ENCODE assay signal across 26 mouse cellular contexts in genomic region chr6:98626435-98626834, GRCm38 (mm10).
DNase-seq lines count a peak whose midpoint lies in the region; ATAC-seq and TF ChIP-seq lines count a peak whose summit lies in the region.
"Had no signal": no experiment of that assay in that cellular context is flagged by ENCODE, and none has a peak within 500 bp of the region (broad histone marks: within the 10 kb centered on the region; RNA-seq: fewer than 3 reads in every experiment).

No protein-coding gene starts in this region.

- H3K4me2 ChIP-seq in forebrain, embryonic 14.5 days (ENCODE audit: low read length), result no peak overlapping the region
- H3K4me2 ChIP-seq in forebrain, postnatal 0 days (ENCODE audit: low read depth), result peak overlapping the region; percentile 13; the same call in 1 of the 2 replicates
- H3K4me2 ChIP-seq in forebrain, embryonic 12.5 days, result no peak overlapping the region
- H3K4me2 ChIP-seq: embryonic facial prominence, embryonic 13.5 days; embryonic facial prominence, embryonic 15.5 days had no signal

- no peaks in the 10 kb centered on the region for H3K27me3 ChIP-seq in forebrain, embryonic 14.5 days (replicated peaks; ENCODE audit: control insufficient read depth, insufficient read depth, low read length)
- no peaks in the 10 kb centered on the region for H3K27me3 ChIP-seq in forebrain, embryonic 10.5 days (ENCODE audit: poor library complexity, severe bottlenecking)
- no peaks in the 10 kb centered on the region for H3K27me3 ChIP-seq in forebrain, postnatal 0 days (ENCODE audit: insufficient read depth, low read length)
- H3K27me3 ChIP-seq in forebrain, embryonic 12.5 days, result no peaks in the 10 kb centered on the region
- H3K27me3 ChIP-seq: CH12.LX; embryonic facial prominence, embryonic 15.5 days; Patski had no signal

- peaks cover 2% of the 10 kb centered on the region; the same call in 1 of the 2 replicates for H3K4me1 ChIP-seq in forebrain, embryonic 14.5 days (ENCODE audit: control insufficient read depth, insufficient read depth, low read length)
- peaks cover 7% of the 10 kb centered on the region for H3K4me1 ChIP-seq in forebrain, embryonic 10.5 days
- no peaks in the 10 kb centered on the region for H3K4me1 ChIP-seq in forebrain, postnatal 0 days (ENCODE audit: insufficient read depth)
- H3K4me1 ChIP-seq in forebrain, embryonic 12.5 days, result peaks cover 2% of the 10 kb centered on the region; the same call in 1 of the 2 replicates

- no peak for TF ChIP-seq CTCF in forebrain, postnatal 0 days (IDR thresholded peaks at IDR 0.05; ENCODE audit: low read depth)
- TF ChIP-seq CTCF in layer of hippocampus, adult 2 months (conservative IDR thresholded peaks at IDR 0.05), result no peak
- no peak for TF ChIP-seq CTCF in brain, embryonic 14.5 days (IDR thresholded peaks at IDR 0.05; ENCODE audit: borderline replicate concordance, extremely low read depth, insufficient read depth, insufficient read length)

- no peak overlapping the region for H3K4me3 ChIP-seq in forebrain, embryonic 14.5 days (ENCODE audit: low read depth, low read length)
- H3K4me3 ChIP-seq in forebrain, embryonic 10.5 days, result no peak overlapping the region
- H3K4me3 ChIP-seq in forebrain, postnatal 0 days (ENCODE audit: low read depth, low read length), result no peak overlapping the region
- no peak overlapping the region for H3K4me3 ChIP-seq in forebrain, embryonic 12.5 days (replicated peaks)
- H3K4me3 ChIP-seq in layer of hippocampus, adult 2 months, result peak overlapping the region; percentile 8; the same call in 1 of the 2 replicates
- H3K4me3 ChIP-seq: embryonic facial prominence, embryonic 13.5 days; embryonic facial prominence, embryonic 15.5 days; erythroblast, embryonic 14.5 days had no signal

- H3K36me3 ChIP-seq in forebrain, embryonic 14.5 days (ENCODE audit: control insufficient read depth, insufficient read depth, low read length), result no peaks in the 10 kb centered on the region
- no peaks in the 10 kb centered on the region for H3K36me3 ChIP-seq in forebrain, embryonic 10.5 days (replicated peaks)
- H3K36me3 ChIP-seq in forebrain, postnatal 0 days (ENCODE audit: insufficient read depth), result no peaks in the 10 kb centered on the region
- H3K36me3 ChIP-seq in forebrain, embryonic 12.5 days (replicated peaks), result no peaks in the 10 kb centered on the region
- H3K36me3 ChIP-seq: embryonic facial prominence, embryonic 13.5 days; embryonic facial prominence, embryonic 15.5 days; G1E had no signal

- ATAC-seq in forebrain, embryonic 14.5 days, result no peak
- ATAC-seq in forebrain, postnatal 0 days, result peak; percentile 66
- no peak for ATAC-seq in forebrain, embryonic 12.5 days (ENCODE audit: low FRiP score)
- ATAC-seq: activated CD4-positive, CD25-positive, alpha-beta regulatory T cell, adult 4 months; CD4-positive, CD25-positive, alpha-beta regulatory T cell, adult 4 months; Patski had no signal

- H3K9ac ChIP-seq in forebrain, embryonic 14.5 days (ENCODE audit: low read length), result no peak overlapping the region
- H3K9ac ChIP-seq in forebrain, postnatal 0 days, result no peak overlapping the region
- no peak overlapping the region for H3K9ac ChIP-seq in forebrain, embryonic 12.5 days
- H3K9ac ChIP-seq: embryonic facial prominence, embryonic 13.5 days; embryonic facial prominence, embryonic 15.5 days had no signal

- no peak overlapping the region for H3K27ac ChIP-seq in forebrain, embryonic 14.5 days (ENCODE audit: low read depth, low read length)
- no peak overlapping the region for H3K27ac ChIP-seq in forebrain, embryonic 10.5 days
- H3K27ac ChIP-seq in forebrain, postnatal 0 days (ENCODE audit: low read depth, low read length), result no peak overlapping the region
- no peak overlapping the region for H3K27ac ChIP-seq in forebrain, embryonic 12.5 days
- no peak overlapping the region for H3K27ac ChIP-seq in layer of hippocampus, adult 2 months
- H3K27ac ChIP-seq: embryonic facial prominence, embryonic 13.5 days; embryonic facial prominence, embryonic 15.5 days had no signal

- no peaks in the 10 kb centered on the region for H3K9me3 ChIP-seq in forebrain, embryonic 14.5 days (replicated peaks; ENCODE audit: control insufficient read depth, low read length)
- no peaks in the 10 kb centered on the region for H3K9me3 ChIP-seq in forebrain, embryonic 10.5 days
- H3K9me3 ChIP-seq in forebrain, postnatal 0 days (ENCODE audit: low read length), result no peaks in the 10 kb centered on the region
- no peaks in the 10 kb centered on the region for H3K9me3 ChIP-seq in forebrain, embryonic 12.5 days
- H3K9me3 ChIP-seq: embryonic facial prominence, embryonic 13.5 days; embryonic facial prominence, embryonic 15.5 days had no signal

- peak; percentile 55 for DNase-seq in forebrain, embryonic 14.5 days (ENCODE audit: low spot score)
- DNase-seq in forebrain, embryonic 10.5 days (ENCODE audit: extremely low spot score, low spot score), result no peak
- peak; percentile 56 for DNase-seq in forebrain, postnatal 0 days
- peak in 1 of 2 experiments; percentile 17 for DNase-seq in layer of hippocampus, adult 2 months (ENCODE audit: low spot score in 2 of 2)
- DNase-seq in layer of hippocampus, adult 9-11 months, result no peak
- peak; percentile 54 for DNase-seq in brain, embryonic 14.5 days (ENCODE audit: low read depth)
- no peak for DNase-seq in adrenal gland, postnatal 14 days
- DNase-seq: adrenal gland, adult 8-10 months; adrenal gland, postnatal 25 days; B cell, adult 2 months; cerebellum, adult 11 months; cerebellum, adult 18-20 months; cerebellum, adult 8-10 months; cerebellum, adult 9-11 months; cerebellum, postnatal 14 days; cerebellum, postnatal 36 days; embryo, embryonic 11 days had no signal

- WGBS in forebrain, embryonic 14.5 days, result 73% methylated on average over 10 of the region's 10 CpGs
- WGBS in forebrain, embryonic 10.5 days, result 90% methylated on average over 10 of the region's 10 CpGs
- WGBS in forebrain, postnatal 0 days, result 46% methylated on average over 10 of the region's 10 CpGs
- 83% methylated on average over 10 of the region's 10 CpGs for WGBS in forebrain, embryonic 12.5 days

- no peak for TF ChIP-seq POLR2A in brain, embryonic 14.5 days (IDR thresholded peaks at IDR 0.05; ENCODE audit: borderline replicate concordance, extremely low read depth, insufficient read depth, insufficient read length, poor library complexity, severe bottlenecking)

Comparison
In these comparisons a context has a peak if more than half of its experiments do, and no peak if none do; other contexts are left out.
1. DNase-seq: peak in forebrain, embryonic 14.5 days (single experiment), forebrain, postnatal 0 days (single experiment) and brain, embryonic 14.5 days (single experiment); none in forebrain, embryonic 10.5 days (single experiment), layer of hippocampus, adult 9-11 months (single experiment) and adrenal gland, postnatal 14 days (single experiment).